Mouse (Mus musculus) regulatory T cell (primary cell): ENCODE measurements around the gene Fastk.

Source experiments
- in situ Hi-C: fragments of 300-600 bp; cut with MboI, MseI; formaldehyde crosslinking; loops from one replicate; pipeline ENCODE4 v1.15.1; 2025; ENCODE audit warnings: high pct_unique_total_duplicates

The Fastk gene

DNA sequence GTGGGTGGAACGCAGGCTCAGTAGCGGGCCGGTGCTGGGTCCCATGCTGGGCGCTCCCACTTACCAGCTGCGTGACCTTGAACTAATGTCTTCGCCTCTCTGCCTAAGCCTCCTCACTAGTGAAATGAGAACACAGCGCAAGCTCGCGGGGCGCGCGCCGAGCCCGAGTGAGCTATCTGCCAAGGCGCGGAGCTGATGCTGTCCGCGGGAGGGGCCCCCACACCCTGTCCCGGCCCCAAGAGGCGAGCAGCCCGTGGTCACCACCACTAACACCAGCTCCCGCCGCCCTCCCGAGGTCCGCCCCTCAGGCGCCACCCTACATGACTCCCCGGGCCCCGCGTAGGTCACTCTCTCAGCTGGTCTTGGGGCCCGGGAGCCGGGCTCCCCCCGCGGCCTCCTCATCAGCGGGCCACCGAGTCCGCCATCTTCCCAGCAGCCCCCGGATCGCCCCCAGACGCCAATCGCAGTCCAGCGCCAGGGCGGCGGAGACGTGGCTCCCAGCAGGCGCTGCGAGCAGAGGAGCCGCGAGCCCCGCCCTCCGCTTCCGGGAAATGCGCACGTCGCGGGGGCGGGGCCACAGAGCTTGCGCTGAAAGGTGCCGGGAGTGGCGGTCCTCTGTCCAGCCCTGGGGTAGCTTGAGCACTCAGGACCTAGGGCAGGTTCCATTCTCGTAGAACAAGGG, at the start of gene Fastk:
Gene Fastk, minus strand, starts transcription at position 542 of the 682 bp plus-strand sequence.
- in situ Hi-C loops = no loop called here

DNA sequence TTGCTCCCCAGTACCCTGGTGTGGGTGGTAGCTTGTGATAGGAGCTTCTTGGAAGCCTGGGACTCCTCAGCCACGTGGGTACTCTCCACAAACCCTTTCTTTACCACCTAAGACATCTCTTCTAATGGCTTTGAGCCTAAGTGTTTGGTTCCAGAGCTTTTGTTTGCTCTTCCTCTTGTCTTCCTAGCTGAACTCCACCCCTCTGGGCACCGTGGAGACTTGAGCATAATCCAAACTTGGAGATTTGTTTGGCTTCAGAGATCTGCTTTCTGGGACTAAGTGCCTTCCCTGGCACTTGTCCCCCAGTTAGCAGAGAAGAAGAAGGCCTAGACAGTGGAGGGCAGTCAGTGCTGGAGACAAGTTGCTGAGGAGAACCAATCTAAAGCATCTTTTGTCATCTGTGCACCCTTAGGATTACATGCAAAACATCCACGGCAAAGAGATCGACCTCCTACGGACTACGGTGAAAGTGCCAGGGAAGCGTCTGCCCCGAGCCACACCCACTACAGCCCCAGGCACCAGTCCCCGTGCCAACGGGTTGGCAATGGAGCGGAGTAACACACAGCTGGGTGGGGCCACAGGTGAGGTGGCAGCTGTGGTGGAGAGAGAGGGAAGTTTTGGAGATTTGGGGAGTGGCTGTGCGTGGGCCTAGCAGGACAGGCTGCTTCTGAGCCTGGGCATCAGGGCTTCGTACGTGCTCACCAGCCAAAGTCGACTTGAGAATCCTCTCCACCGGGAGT, 47.6 kb upstream of the Fastk start:
- in situ Hi-C loops = no loop called here

GRCm38 (mm10) chr5:24490413-24490920, 45.4 kb upstream of the Fastk start:
- in situ Hi-C loops = no loop called here

DNA sequence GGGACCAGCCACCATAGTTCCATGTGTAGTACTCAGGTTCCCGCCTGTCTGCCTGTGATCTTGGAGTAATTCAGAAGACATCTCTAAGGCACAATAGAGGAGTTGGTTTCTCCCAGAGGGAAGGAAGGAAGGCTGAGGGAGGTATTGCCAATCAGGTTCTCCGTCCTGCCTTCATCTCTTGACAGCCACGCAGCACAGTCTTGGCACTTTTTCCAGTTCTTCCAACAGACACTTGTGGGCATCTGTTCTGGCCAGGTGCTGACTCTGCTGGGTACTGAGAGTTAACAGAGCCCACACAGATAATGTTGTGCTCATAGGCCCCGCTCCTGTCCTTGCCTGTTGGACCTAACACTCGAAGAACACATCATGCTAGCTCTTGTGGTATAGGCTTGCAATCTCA, 41.7 kb upstream of the Fastk start:
- in situ Hi-C loops = no loop called here

- in situ Hi-C loops = no loop called here
These were observed 41.0 kb upstream of the Fastk start for GRCm38 (mm10) chr5:24486097-24486496.

GRCm38 (mm10) chr5:24484963-24485362, 39.9 kb upstream of the Fastk start:
- in situ Hi-C loops = no loop called here

DNA sequence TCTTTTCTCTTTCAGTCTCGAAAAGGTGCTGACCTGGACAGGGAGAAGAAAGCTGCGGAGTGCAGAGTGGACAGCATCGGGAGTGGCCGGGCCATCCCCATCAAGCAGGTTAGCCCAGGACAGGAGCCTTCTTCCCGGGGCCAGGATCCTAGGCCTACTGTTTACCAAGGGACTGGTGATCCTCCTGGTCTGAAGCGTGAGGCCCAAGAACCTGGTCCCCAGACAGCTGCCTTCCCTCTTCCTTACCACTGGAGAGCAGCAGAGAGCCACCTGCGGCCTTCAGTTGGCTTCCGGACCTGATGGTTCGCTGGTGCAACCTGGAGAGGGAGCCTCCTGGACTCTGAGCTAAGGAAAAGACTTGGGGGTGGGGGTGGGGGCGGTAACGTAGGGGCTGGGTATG, 38.2 kb upstream of the Fastk start:
- in situ Hi-C loops = no loop called here

DNA sequence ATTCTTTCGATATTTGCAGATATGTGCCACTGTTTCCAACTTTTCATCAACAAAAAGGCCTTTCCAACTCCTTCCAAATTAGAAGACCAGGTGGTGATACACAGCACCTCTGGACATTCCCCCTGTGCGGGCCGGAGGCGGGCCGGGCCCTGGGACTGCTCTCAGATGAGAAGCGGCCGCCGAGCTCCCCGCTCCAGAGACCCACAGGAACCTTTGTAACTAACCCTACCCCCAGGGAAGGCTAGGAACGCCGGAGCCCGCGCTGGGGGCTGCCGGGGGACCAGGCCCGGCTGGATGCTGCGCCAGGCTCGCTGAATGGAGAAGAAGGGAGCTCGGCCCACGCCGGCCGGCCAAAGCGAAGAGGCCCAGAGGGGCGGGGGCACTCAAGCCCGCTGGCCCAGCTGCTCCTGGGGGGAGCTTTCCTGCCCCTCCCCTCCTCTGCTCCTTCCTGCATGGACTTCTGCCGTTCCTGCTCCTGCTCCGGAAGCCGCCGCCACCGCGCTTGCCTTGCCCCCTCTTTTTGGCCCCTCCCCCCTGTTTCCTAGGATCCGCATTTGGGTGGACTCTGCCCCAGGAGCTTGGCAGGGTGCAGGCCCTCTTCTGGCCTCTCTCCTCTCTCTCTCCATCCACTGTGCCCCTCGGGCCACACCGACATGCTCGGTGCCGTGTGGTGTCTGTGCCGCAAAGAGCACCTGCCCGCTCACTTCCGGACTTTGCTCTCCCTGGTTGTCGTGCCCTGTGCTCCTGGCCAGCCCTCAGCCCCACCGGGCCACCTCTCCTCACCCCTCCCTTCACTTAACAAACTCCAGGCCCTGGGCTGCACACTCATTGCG, 37.4 kb upstream of the Fastk start:
- in situ Hi-C loops = no loop called here

DNA sequence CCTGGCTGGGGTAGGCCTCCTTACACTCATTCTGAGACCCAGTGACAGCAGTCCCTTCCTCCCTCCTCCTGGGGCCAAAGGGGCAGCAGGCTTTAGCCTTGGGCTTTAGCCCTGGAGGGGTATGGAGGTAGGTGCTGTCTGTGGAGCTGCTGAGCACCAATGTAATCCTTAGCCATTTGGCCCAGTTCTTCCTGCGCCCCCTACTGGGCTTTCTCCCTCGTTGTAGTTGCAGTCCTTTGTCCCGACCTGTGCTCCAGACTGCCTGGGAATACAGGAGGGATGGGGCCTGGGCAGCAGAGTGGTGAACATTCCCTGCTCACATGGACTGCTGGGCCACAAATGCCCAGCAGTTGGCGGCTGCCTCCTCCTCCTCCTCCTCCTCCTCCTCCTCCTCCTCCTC, 36.6 kb upstream of the Fastk start:
- in situ Hi-C loops = no loop called here

DNA sequence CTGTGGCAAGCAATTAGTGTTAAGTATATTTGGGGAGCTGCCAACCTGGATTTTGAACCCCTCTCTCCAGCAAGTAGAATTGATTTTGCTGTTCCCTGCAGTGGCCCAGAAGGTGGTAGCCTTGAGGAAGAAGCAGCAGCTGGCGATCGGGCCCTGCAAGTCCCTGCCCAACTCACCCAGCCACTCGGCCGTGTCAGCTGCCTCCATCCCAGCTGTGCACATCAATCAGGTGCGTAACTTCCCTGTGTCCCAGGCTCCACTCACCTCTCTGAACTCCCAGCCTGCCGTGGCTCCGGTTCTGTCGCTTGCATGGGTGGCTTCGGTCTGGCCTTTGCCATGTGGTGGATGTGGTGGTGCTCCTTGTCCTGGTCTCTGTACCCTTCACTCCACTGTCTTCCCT, 32.8 kb upstream of the Fastk start:
- in situ Hi-C loops = no loop called here

GRCm38 (mm10) chr5:24475476-24476241, 30.6 kb upstream of the Fastk start:
- in situ Hi-C loops = no loop called here

GRCm38 (mm10) chr5:24474723-24475261, 29.7 kb upstream of the Fastk start:
- in situ Hi-C loops = no loop called here

DNA sequence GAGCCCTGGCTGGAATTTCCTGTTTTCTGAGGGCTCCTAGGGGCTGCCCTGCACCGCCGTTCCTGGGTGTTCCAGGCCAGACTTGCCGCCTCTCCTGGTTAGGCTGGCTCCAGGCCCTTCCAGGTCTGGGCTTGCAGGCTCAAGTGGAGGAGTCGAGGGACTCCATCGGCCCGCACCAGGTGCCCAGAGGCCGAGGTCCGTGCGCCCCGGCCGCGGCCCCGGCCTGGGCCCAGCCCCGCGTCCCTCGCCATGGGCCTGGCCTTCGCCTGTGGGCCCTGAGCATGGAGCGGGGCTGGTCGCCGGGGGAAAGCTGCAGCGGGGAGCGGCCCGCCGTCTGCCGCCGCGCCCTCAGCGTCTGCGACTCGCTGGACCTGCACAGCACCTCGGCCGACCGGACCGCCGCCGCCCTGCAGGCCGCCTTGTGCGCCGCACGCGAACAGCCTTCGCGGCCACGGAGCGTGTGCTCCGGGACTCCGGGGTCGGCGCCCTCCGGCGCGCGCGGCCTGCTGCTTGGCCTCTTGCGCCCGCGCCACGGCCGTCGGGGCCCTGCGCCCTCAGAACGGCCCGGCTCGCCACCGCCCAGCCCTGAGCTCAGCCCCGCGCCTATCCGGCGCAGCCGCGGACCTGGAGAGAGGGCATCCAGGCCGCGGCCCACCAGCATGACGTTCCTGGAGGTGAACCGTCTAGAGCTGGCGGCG, 29.1 kb upstream of the Fastk start:
- in situ Hi-C loops = no loop called here

DNA sequence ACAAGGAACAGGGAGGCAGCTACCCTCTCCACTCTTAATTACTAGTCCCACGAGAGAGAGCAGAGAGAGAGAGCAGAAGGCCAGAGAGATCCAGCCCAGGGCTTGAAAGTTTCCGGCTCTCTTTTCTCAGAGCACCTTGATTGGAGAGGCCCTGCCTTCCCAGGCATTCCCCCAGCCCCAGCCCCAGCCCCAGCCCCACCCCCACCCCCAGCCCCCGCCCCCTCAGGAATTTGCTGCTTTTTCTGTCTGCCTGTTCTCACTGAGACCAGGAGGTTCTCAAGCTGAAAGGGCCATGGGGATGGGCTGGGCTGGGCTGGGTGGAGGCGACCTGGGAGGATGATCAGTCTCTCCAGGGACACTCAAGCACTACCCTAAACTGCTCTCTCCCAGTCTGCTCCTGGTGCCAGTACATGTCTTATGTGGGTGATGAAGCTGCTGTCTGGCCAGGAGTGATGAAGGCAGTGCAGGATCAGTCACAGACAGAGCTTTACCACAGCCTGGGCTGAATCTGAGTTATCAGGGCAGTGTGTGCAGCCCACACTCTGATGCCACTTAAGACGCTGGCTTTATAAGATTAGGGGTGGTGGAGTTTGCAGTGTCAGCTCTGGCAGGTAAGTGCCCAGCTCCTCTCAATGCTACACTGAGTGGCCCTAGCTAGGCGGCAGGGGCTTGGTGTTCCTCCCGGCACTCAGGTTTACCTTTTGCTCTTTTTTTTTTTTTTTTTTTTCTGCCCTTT, 28.0 kb upstream of the Fastk start:
- in situ Hi-C loops = no loop called here

- in situ Hi-C loops = no loop called here
These were observed 25.5 kb upstream of the Fastk start for GRCm38 (mm10) chr5:24470600-24470999.

DNA sequence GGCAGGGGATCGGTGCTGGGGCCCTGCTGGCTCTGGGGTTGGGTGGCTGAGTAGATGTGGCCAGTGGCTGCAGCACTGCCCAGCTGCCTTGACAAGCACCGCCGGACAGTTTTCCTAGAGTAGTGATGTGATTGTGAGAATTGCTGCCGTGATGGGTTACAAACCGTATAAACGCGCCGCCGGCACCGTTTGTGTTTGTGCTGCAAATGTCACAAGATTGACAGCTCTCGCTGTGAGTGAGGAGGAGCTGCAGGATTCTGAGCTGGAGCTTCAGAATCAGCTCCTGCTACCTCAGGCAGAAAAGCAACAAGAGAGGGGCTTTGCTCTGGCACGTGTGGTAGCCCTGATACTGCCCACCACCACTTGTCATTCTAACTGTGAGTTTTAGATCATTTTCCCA, 21.7 kb upstream of the Fastk start:
- in situ Hi-C loops = no loop called here

- in situ Hi-C loops = no loop called here
These were observed 10.5 kb upstream of the Fastk start for GRCm38 (mm10) chr5:24455613-24456012.

DNA sequence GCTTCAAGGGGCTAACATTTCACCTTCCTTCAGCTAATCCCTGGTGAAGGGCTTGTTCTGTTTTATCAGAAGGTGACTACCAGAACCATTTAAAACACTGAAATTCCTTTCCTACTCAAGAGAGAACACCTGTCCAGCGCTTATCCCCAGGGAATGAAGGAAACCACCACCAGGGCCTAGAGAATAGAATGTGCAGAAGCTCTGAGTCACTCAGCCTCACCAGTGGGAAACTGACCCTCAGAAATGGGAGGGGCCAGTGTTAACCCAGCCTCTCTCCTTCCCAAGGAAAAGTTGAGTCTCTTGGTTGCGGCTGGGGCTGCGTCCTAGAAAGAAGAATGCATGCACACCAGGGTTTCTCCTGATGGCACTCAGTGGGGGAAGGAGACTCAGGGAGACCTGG, 10.0 kb upstream of the Fastk start:
- in situ Hi-C loops = no loop called here

GRCm38 (mm10) chr5:24453985-24454303, 8.9 kb upstream of the Fastk start:
- in situ Hi-C loops = no loop called here
